Mouse (Mus musculus) T-helper 2 cell (primary cell): ENCODE data around the gene Khnyn.

Experiments used
- in situ Hi-C: fragments of 300-600 bp; cut with MboI, MseI; formaldehyde crosslinking; loops from one replicate; pipeline ENCODE4 v1.15.1; 2025; ENCODE audit warnings: high pct_unique_total_duplicates

Gene Khnyn

GRCm38 (mm10) chr14:55884713-55885113 lies at the start of gene Khnyn:
TSS of gene Khnyn (plus strand) at chr14:55884947.
- in situ Hi-C loops, result no loop called here

GRCm38 (mm10) chr14:55838312-55838711 lies 46.4 kb upstream of the Khnyn start:
- in situ Hi-C loops, result no loop called here

- in situ Hi-C loops, result no loop called here
These were observed 46.0 kb upstream of the Khnyn start for GRCm38 (mm10) chr14:55838740-55839139.

GRCm38 (mm10) chr14:55840853-55841366 lies 43.8 kb upstream of the Khnyn start:
- in situ Hi-C loops, result no loop called here

GRCm38 (mm10) chr14:55842794-55843193 lies 42.0 kb upstream of the Khnyn start:
- in situ Hi-C loops, result no loop called here

GRCm38 (mm10) chr14:55845506-55846294 lies 39.0 kb upstream of the Khnyn start:
- in situ Hi-C loops, result no loop called here

- in situ Hi-C loops, result no loop called here
These were observed 33.9 kb upstream of the Khnyn start for GRCm38 (mm10) chr14:55850885-55851284.

- in situ Hi-C loops, result no loop called here
These were observed 31.8 kb upstream of the Khnyn start for GRCm38 (mm10) chr14:55852646-55853551.

- in situ Hi-C loops, result no loop called here
These were observed 31.0 kb upstream of the Khnyn start, which contains the start of gene Nynrin for GRCm38 (mm10) chr14:55853621-55854285. TSS of gene Nynrin (plus strand) at chr14:55854010.

- in situ Hi-C loops, result no loop called here
These were observed 30.2 kb upstream of the Khnyn start for GRCm38 (mm10) chr14:55854406-55855100.

- in situ Hi-C loops, result no loop called here
These were observed 29.6 kb upstream of the Khnyn start for GRCm38 (mm10) chr14:55855101-55855561.

GRCm38 (mm10) chr14:55857588-55857987 lies 27.2 kb upstream of the Khnyn start:
- in situ Hi-C loops, result no loop called here

GRCm38 (mm10) chr14:55862186-55862585 lies 22.6 kb upstream of the Khnyn start:
- in situ Hi-C loops, result loop anchor here (5.0 kb wide), 1 partner anchor 85 kb away; no protein-coding TSS in a partner anchor

- in situ Hi-C loops, result loop anchor here (5.0 kb wide), 1 partner anchor 86 kb away; no protein-coding TSS in a partner anchor
These were observed 21.8 kb upstream of the Khnyn start for GRCm38 (mm10) chr14:55862970-55863369.

GRCm38 (mm10) chr14:55863773-55864172 lies 21.0 kb upstream of the Khnyn start:
- in situ Hi-C loops, result loop anchor here (5.0 kb wide), 1 partner anchor 86 kb away; no protein-coding TSS in a partner anchor

- in situ Hi-C loops, result no loop called here
These were observed 17.8 kb upstream of the Khnyn start for GRCm38 (mm10) chr14:55866962-55867361.

GRCm38 (mm10) chr14:55868230-55869026 lies 16.3 kb upstream of the Khnyn start:
- in situ Hi-C loops, result no loop called here

GRCm38 (mm10) chr14:55869538-55869937 lies 15.2 kb upstream of the Khnyn start:
- in situ Hi-C loops, result no loop called here

GRCm38 (mm10) chr14:55872039-55872438 lies 12.7 kb upstream of the Khnyn start:
- in situ Hi-C loops, result loop anchor here (5.0 kb wide), 1 partner anchor 45 kb away; no protein-coding TSS in a partner anchor

- in situ Hi-C loops, result loop anchor here (5.0 kb wide), 1 partner anchor 45 kb away; no protein-coding TSS in a partner anchor
These were observed 12.2 kb upstream of the Khnyn start for GRCm38 (mm10) chr14:55872551-55872950.
